Mouse (Mus musculus) left cerebral cortex, adult 8-10 months (tissue): ENCODE results near the gene Rala. TPM values are rescaled to one million over a fixed set of nuclear protein-coding genes. Genes with fewer than 3 reads are reported as not detected.
A peak's percentile ranks its signal among the peaks of the same experiment; 100 is the strongest.

Experiments
- DNase-seq, 2 experiments: peaks; one replicate each; pipeline ENCODE4 v3.0.0; 2022; ENCODE audit warnings: low spot score in 2 of 2
- total RNA-seq, 4 experiments: library from RNA; stranded (reverse); gene quantifications; 2 replicates each; pipeline ENCODE4 v1.2.4; 2022

The Rala gene
- total RNA-seq, 4 experiments from 2014 or later: 54.4 to 58.9 (median 56.5) TPM

- no peak for DNase-seq
These were observed 59.8 kb downstream of the Rala start for GRCm38 (mm10) chr13:17884211-17884610.

DNA sequence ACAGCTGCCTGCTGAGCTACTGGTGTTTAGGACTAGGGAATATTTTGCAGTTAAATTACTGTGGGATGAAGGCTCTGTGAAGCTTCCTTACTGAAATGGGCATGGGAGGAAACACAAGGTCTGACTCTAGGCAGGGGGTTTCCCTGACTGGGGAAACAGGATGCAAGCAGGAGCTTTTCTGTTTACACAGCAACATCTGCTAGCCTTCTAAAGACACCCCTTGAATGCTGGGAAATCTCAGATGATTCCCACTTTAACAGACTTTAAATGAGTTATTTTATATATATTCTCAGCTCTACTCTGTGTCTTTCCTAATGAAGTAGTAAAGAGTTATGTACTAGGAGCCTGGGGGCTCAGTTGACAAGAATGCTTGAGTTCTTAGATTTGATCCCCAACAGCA lies 65.0 kb downstream of the Rala start:
- DNase-seq: no peak

- DNase-seq: no peak
These were observed 77.3 kb downstream of the Rala start for GRCm38 (mm10) chr13:17866741-17867140.

DNA sequence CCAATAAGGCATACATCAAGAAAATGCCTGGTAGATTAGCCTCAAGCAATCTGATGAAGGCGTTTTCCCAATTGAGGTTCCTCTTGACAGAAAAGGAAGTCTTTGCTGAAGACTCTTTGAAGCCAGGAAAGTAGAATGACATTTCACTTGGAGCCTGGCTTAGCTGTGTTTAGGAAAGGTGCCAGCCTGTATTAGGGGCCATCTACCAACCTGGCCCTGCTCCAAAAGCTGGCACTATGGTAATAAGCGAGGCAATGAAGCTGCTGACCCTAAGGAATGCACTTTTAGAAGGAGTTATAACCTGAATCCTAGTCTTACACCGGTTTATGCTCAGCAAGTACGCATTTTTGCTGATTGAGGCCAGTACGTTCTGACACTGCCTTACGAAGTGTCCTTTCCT lies 83.5 kb downstream of the Rala start:
- no peak for DNase-seq

- peak in 1 of 2 experiments; percentile 59 for DNase-seq
These were observed 84.5 kb downstream of the Rala start for GRCm38 (mm10) chr13:17859365-17860033.

DNA sequence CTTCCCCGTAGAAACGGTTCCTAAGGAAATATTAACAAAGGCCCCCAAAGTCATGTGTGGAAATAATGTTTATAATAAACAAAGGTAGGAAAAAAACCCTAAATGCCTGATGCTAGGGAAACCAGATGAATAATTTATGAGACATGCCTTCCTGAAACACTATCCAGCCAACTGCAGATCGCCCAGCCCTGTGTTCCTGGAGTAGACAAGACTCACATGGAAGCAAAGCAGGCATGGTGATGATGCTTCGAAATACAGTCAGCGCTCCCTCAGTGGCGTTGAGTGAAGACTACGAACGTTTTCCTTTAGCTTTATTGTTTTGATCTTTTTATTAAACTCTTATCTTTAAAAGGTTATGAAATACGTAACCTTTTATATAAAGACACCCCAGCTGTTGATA lies 87.0 kb downstream of the Rala start:
- DNase-seq: no peak

DNA sequence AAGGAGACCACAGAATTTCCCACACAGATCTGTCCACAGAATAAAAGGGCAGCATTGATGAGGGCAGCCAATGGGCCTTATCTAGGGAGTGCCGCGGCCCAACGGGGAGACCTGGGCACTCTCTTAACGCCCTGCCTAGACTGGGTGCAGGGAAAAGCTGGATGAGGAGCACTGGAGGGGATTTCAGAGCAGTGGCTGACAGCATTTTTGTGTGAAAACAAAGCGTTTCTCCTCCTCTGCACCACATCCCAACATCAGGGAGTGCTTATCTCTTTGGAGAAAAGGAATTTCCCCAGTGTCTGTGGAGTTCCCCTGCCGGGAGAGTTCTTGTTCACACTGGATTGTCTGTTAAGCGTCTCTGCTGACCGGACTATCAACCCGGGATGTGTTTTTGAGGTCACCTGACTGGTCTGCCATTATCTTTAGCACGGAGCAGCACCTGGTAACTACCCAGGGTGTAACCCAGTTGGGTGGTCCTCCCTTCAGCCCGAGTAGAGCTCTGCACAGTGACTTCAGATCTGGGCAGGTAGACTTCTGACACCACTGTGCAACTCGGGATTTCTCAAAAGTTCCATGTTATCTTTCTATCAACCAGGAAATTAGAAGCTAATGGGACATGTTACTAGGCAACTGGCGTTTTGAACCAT lies 88.4 kb downstream of the Rala start:
- no peak for DNase-seq

DNA sequence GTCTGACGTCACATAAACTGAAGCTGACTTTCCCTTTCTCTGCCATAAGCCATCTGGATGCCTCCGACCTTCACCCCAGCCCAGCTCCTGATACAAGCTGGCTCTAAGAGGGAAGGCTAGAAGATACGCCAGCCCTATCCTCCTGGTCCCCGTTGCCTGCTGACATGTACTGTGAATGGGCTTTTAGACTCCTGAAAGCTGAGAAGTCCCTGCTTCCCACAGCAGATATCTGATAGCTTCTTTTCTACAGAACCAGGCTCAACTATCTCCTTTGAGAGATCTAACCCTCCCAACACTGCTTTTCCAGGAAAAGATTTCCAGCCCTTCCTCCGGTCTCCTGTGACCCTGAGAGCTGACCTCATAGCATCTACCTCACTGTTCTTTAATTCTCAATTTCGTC lies 89.3 kb downstream of the Rala start:
- no peak for DNase-seq

DNA sequence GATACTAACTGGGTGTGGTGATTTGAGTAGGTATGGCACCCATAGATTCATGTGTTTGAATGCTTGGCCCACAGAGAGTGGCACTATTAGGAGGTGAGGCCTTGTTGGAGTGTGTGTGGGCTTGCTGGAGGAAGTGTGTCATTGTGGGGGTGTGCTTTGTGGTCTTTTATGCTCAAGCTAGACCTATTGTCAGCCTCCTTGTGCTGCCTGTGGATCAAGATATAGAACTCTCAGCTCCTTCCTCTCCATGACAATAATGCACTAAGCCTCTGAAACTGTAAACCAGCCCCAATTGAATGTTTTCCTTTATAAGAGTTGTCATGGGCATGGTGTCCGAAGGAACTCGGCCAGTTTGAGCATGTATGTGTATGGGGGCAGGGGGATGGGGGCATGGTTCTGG lies 100.7 kb downstream of the Rala start:
- no peak for DNase-seq

DNA sequence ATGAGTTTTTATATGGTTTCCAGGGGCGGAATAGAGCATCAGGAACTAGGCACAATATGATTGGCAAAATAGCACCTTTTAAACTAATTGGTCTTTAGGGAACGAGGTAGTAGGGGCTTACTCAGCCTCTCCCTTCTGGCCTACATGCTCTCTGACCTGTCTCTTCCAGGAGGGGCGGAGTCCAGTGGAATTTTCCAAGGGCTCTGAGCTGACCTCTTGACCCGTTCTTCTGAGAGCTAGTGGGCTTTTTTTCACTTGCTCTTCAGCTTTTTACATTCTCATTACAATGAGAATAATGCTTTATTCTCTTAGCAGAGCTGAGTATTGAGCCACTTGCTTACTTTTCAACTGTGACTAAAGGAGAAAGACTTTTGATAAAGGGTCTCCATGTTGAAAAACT lies 101.3 kb downstream of the Rala start:
- DNase-seq: no peak

GRCm38 (mm10) chr13:17839137-17839536 lies 104.9 kb downstream of the Rala start:
- peak in 1 of 2 experiments; percentile 57 for DNase-seq

DNA sequence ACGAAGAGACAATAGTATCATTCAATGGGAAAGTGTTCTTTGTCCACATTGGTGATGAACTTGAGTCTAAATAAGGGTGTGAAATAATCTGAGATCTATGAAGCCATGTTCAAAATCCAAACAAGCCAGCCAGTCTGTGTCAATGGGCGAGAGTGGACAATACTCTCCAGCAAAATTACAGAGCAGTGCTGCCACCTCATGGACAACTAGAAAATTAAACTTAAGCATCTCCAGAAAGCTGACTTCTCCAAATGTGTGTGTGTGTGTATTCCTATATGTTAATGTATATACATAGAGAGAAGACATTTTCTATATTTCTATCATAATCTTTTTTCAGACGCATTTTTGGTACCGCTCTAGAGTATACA lies 105.6 kb downstream of the Rala start:
- DNase-seq: no peak

GRCm38 (mm10) chr13:17837610-17838483 lies 106.2 kb downstream of the Rala start:
- DNase-seq: no peak

DNA sequence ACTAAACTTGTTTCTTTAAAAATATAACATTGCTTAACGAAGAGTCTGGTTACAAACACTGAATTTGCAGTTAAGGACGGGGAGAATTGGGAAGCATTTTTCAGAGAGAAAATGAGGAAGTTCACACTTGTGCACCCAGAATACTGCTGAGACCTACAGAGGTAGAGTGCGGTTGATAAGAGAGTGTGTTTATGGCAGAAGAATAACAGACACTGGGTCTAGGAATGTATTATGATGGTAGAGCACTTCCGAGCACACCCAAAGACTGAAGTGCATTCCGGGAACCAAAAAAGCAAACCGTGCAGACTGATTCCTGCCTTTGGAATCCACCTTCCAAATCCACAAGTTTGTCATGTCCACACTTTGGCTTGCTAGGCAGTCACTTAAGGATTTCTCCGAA lies 107.2 kb downstream of the Rala start:
- DNase-seq: no peak

- no peak for DNase-seq
These were observed 111.1 kb downstream of the Rala start for GRCm38 (mm10) chr13:17832940-17833339.

Other genes starting within 250 kb of the Rala start
- 10 to 100 TPM; 12.7 to 16.4 (median 13.8) TPM for gene Mplkip, start 249.0 kb downstream of the Rala start, total RNA-seq
- 1 to 10 TPM; 2.6 to 9.1 (median 3.4) TPM for gene Sugct, start 248.7 kb downstream of the Rala start, total RNA-seq
- gene Cdk13, start 139.1 kb downstream of the Rala start, total RNA-seq: 10 to 100 TPM; 54.0 to 59.9 (median 55.3) TPM
- 10 to 100 TPM; 18.9 to 27.5 (median 23.6) TPM for gene Yae1d1, start 49.1 kb upstream of the Rala start, total RNA-seq